Mouse (Mus musculus) G1E (cell line): ENCODE data around the gene C2cd3.

Source experiments
- CTCF ChIP-seq: IDR thresholded peaks from 2 replicates; pipeline ENCODE4 v1.5.1; 2012; ENCODE audit warnings: low read depth, low read length, inconsistent platforms, mixed read lengths
- GATA1 ChIP-seq: IDR thresholded peaks from 2 replicates; pipeline ENCODE4 v1.6.1; 2012; ENCODE audit warnings: borderline replicate concordance, low read length, inconsistent platforms, mixed read lengths
- GATA2 ChIP-seq: IDR thresholded peaks from 2 replicates; pipeline ENCODE4 v1.6.1; 2012; ENCODE audit warnings: low read depth, low read length, inconsistent platforms, borderline replicate concordance
- POLR2AphosphoS5 ChIP-seq: IDR thresholded peaks from 2 replicates; pipeline ENCODE4 v1.6.1; 2012; ENCODE audit warnings: low read depth, low read length, inconsistent platforms; ENCODE audit not compliant: insufficient replicate concordance
- TAL1 ChIP-seq: conservative IDR thresholded peaks from 2 replicates; pipeline ENCODE4 v1.6.1; 2012; ENCODE audit warnings: low read depth, low read length, inconsistent platforms, mixed read lengths

DNA sequence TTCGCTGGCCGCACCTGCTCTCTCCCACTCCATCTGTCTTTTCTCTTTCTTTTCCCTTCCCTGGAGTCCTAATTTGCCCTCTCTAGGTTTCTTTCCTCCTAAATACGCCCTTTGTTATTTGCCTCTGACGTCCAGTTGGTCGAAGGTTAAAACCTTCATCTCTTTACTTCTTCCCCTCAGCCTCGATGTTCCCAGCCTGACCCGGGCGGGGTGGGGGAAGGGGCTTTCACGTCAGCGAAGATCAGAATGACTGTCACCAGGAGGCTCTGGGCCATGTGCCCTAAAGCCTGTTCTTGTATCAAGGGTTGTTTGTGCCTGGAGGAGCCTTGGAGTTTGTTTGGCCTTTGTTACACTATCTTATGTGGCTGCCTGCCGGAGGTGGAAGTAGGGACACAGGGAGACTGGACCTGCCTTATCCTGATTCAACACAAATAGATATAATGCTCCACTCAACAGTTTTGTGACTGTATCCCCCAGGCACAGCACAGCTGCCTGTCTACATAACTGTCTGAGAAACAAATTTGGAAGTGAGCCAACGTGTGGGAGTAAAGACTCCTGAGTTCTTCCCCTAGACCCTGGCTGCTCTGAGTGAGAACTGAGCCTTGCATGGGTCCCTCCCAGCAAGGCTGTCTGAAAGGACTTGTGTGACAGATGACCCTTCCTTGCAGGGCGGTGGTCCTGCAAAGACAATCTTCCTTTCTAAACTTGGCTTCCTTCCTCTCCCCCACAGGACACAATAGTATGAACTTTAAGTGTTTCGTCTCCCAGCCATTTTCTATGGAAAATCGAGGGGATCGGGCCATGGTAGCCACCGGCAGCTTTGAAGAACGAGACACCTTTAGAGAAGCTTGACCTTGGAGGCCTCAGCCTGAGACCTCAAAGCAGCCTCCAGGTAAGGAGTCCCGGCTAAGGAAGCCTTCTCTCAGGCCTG is 121.7 kb downstream of the C2cd3 start:
- TF ChIP-seq GATA1 (no peak), CTCF (no peak), TAL1 (no peak), POLR2AphosphoS5 (no peak), GATA2 (no peak)
